Mouse (Mus musculus): ENCODE measurements at regions not wholly inside any gene's neighbourhood (a gene's known extent, or its start where the extent isn't known, plus 50 kb on each side); places are given as distances from the start of the nearest gene placed in this dataset.

- H3K27ac ChIP-seq (ENCODE audit: low read depth, low read length) = no peak overlapping the region; the same call in 1 of the 2 replicates
- peak; percentile 32 for DNase-seq (ENCODE audit: low spot score)
- H3K27me3 ChIP-seq (replicated peaks; ENCODE audit: control insufficient read depth, insufficient read depth, low read length) = no peaks in the 10 kb centered on the region
- no peaks in the 10 kb centered on the region for H3K9me3 ChIP-seq (replicated peaks; ENCODE audit: control insufficient read depth, low read length)
- H3K4me1 ChIP-seq (ENCODE audit: control insufficient read depth, insufficient read depth, low read length) = peaks cover 10% of the 10 kb centered on the region
- H3K9ac ChIP-seq (ENCODE audit: low read length) = no peak overlapping the region
- WGBS = 64% methylated on average over 8 of the region's 8 CpGs
- ATAC-seq = no peak
- H3K4me2 ChIP-seq (ENCODE audit: low read length) = no peak overlapping the region
- no peaks in the 10 kb centered on the region for H3K36me3 ChIP-seq (ENCODE audit: control insufficient read depth, insufficient read depth, low read length)
- no peak overlapping the region for H3K4me3 ChIP-seq (ENCODE audit: low read depth, low read length)
Measured at GRCm38 (mm10) chr17:9927724-9928123, 258.2 kb upstream of the Pabpc6 start.

GRCm38 (mm10) chr17:9926308-9926707, 256.8 kb upstream of the Pabpc6 start:
- Histone ChIP-seq H3K9ac (ENCODE audit: low read length) (no peak overlapping the region), H3K4me2 (ENCODE audit: low read length) (no peak overlapping the region), H3K27ac (ENCODE audit: low read depth, low read length) (no peak overlapping the region), H3K4me1 (ENCODE audit: control insufficient read depth, insufficient read depth, low read length) (peaks cover 10% of the 10 kb centered on the region), H3K27me3 (replicated peaks; ENCODE audit: control insufficient read depth, insufficient read depth, low read length) (no peaks in the 10 kb centered on the region), H3K36me3 (ENCODE audit: control insufficient read depth, insufficient read depth, low read length) (no peaks in the 10 kb centered on the region), H3K4me3 (ENCODE audit: low read depth, low read length) (no peak overlapping the region), H3K9me3 (replicated peaks; ENCODE audit: control insufficient read depth, low read length) (no peaks in the 10 kb centered on the region)
- DNase-seq (ENCODE audit: low spot score) (no peak), ATAC-seq (no peak)
- 48% methylated on average over 4 of the region's 4 CpGs for WGBS

GRCm38 (mm10) chr17:9921326-9921725, 251.8 kb upstream of the Pabpc6 start:
- Histone ChIP-seq H3K27me3 (replicated peaks; ENCODE audit: control insufficient read depth, insufficient read depth, low read length) (no peaks in the 10 kb centered on the region), H3K27ac (ENCODE audit: low read depth, low read length) (no peak overlapping the region), H3K9me3 (replicated peaks; ENCODE audit: control insufficient read depth, low read length) (0 out of 2 replicates have a peak, but pooled peaks cover 4% of the 10 kb centered on the region), H3K4me3 (ENCODE audit: low read depth, low read length) (no peak overlapping the region), H3K9ac (ENCODE audit: low read length) (no peak overlapping the region), H3K4me2 (ENCODE audit: low read length) (no peak overlapping the region), H3K36me3 (ENCODE audit: control insufficient read depth, insufficient read depth, low read length) (no peaks in the 10 kb centered on the region), H3K4me1 (ENCODE audit: control insufficient read depth, insufficient read depth, low read length) (no peaks in the 10 kb centered on the region)
- 94% methylated on average over 2 of the region's 2 CpGs for WGBS
- ATAC-seq = no peak
- no peak for DNase-seq (ENCODE audit: low spot score)

DNA sequence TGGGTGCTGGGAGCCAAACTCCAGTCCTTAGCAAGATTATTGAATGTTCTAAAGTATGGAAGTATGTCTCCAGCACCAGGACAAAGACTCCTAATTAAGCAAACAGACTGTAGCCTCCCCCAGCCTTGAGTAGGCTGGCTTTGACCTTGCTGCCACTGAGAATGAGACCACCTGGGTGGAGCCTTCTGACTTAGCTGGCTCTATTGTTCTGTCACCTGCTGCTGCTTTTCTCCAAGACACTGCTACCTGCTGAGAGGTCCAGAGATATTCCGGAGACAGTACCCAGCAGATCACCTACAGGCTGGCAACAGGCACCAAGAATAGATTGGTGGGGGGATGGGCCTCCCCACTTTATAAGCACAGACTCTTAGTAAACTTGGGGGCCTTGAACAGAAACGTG, 247.5 kb upstream of the Pabpc6 start:
- H3K4me1 ChIP-seq (ENCODE audit: control insufficient read depth, insufficient read depth, low read length) = 0 out of 2 replicates have a peak, but pooled peaks cover 2% of the 10 kb centered on the region
- H3K9me3 ChIP-seq (replicated peaks; ENCODE audit: control insufficient read depth, low read length) = 0 out of 2 replicates have a peak, but pooled peaks cover 4% of the 10 kb centered on the region
- no peak for ATAC-seq
- no peak for DNase-seq (ENCODE audit: low spot score)
- no peak overlapping the region for H3K4me3 ChIP-seq (ENCODE audit: low read depth, low read length)
- H3K4me2 ChIP-seq (ENCODE audit: low read length) = no peak overlapping the region
- no peaks in the 10 kb centered on the region for H3K36me3 ChIP-seq (ENCODE audit: control insufficient read depth, insufficient read depth, low read length)
- no peaks in the 10 kb centered on the region for H3K27me3 ChIP-seq (replicated peaks; ENCODE audit: control insufficient read depth, insufficient read depth, low read length)
- 16% methylated on average over 2 of the region's 2 CpGs for WGBS
- H3K27ac ChIP-seq (ENCODE audit: low read depth, low read length) = no peak overlapping the region
- no peak overlapping the region for H3K9ac ChIP-seq (ENCODE audit: low read length)

- Histone ChIP-seq H3K4me1 (ENCODE audit: control insufficient read depth, insufficient read depth, low read length) (peaks cover 10% of the 10 kb centered on the region; the same call in 1 of the 2 replicates), H3K4me3 (ENCODE audit: low read depth, low read length) (no peak overlapping the region), H3K9me3 (replicated peaks; ENCODE audit: control insufficient read depth, low read length) (no peaks in the 10 kb centered on the region), H3K4me2 (ENCODE audit: low read length) (no peak overlapping the region), H3K9ac (ENCODE audit: low read length) (no peak overlapping the region), H3K27me3 (replicated peaks; ENCODE audit: control insufficient read depth, insufficient read depth, low read length) (no peaks in the 10 kb centered on the region), H3K27ac (ENCODE audit: low read depth, low read length) (no peak overlapping the region), H3K36me3 (ENCODE audit: control insufficient read depth, insufficient read depth, low read length) (no peaks in the 10 kb centered on the region)
- WGBS = 95% methylated on average over 2 of the region's 2 CpGs
- ATAC-seq (no peak), DNase-seq (ENCODE audit: low spot score) (no peak)
Measured at GRCm38 (mm10) chr17:9910856-9911255, 241.3 kb upstream of the Pabpc6 start.

GRCm38 (mm10) chr17:9907077-9907476, 237.6 kb upstream of the Pabpc6 start:
- 29% methylated on average over 1 of the region's 1 CpGs for WGBS
- Histone ChIP-seq H3K4me1 (ENCODE audit: control insufficient read depth, insufficient read depth, low read length) (peaks cover 37% of the 10 kb centered on the region), H3K27ac (ENCODE audit: low read depth, low read length) (no peak overlapping the region), H3K27me3 (replicated peaks; ENCODE audit: control insufficient read depth, insufficient read depth, low read length) (no peaks in the 10 kb centered on the region), H3K36me3 (ENCODE audit: control insufficient read depth, insufficient read depth, low read length) (no peaks in the 10 kb centered on the region), H3K4me2 (ENCODE audit: low read length) (no peak overlapping the region; the same call in 1 of the 2 replicates), H3K9me3 (replicated peaks; ENCODE audit: control insufficient read depth, low read length) (no peaks in the 10 kb centered on the region), H3K4me3 (ENCODE audit: low read depth, low read length) (no peak overlapping the region), H3K9ac (ENCODE audit: low read length) (no peak overlapping the region)
- no peak for DNase-seq (ENCODE audit: low spot score)
- ATAC-seq = no peak

GRCm38 (mm10) chr17:9905501-9906462, 236.3 kb upstream of the Pabpc6 start:
- H3K27ac ChIP-seq (ENCODE audit: low read depth, low read length) = peak overlapping the region; percentile 76
- H3K4me1 ChIP-seq (ENCODE audit: control insufficient read depth, insufficient read depth, low read length) = peaks cover 37% of the 10 kb centered on the region
- 0 out of 2 replicates have a peak overlapping the region, but pooled peaks have one; percentile 3 for H3K4me3 ChIP-seq (ENCODE audit: low read depth, low read length)
- no peaks in the 10 kb centered on the region for H3K9me3 ChIP-seq (replicated peaks; ENCODE audit: control insufficient read depth, low read length)
- H3K36me3 ChIP-seq (ENCODE audit: control insufficient read depth, insufficient read depth, low read length) = no peaks in the 10 kb centered on the region
- WGBS = under 1% methylated on average over 12 of the region's 12 CpGs
- DNase-seq (ENCODE audit: low spot score) (peak; percentile 95), ATAC-seq (peak; percentile 89)
- peak overlapping the region; percentile 33 for H3K4me2 ChIP-seq (ENCODE audit: low read length)
- no peaks in the 10 kb centered on the region for H3K27me3 ChIP-seq (replicated peaks; ENCODE audit: control insufficient read depth, insufficient read depth, low read length)
- 0 out of 2 replicates have a peak overlapping the region, but pooled peaks have one; percentile 23 for H3K9ac ChIP-seq (ENCODE audit: low read length)

DNA sequence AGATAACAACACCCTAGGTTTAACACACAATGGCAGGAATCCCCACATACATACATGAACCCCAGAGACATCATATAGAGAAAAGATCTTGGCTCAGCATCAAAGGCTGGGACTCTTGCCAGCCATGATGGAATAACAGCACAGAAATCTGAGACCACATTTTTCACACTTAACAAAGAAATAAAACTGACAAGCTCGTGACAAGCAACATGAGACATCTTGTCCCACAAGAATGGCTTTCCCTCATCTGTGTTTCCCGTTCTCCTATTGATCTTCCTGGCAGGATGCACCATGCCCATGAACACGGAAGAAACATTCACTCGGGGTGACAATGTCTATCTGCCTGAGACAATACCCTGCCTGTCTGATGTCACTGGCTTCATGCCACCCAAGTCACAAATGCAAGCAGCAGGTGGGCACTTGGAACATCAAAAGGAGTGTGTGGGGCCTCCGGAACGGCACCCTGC, 235.0 kb upstream of the Pabpc6 start:
- Histone ChIP-seq H3K9me3 (replicated peaks; ENCODE audit: control insufficient read depth, low read length) (no peaks in the 10 kb centered on the region), H3K4me2 (ENCODE audit: low read length) (peak overlapping the region; percentile 33; the same call in 1 of the 2 replicates), H3K36me3 (ENCODE audit: control insufficient read depth, insufficient read depth, low read length) (no peaks in the 10 kb centered on the region), H3K27ac (ENCODE audit: low read depth, low read length) (peak overlapping the region; percentile 76), H3K9ac (ENCODE audit: low read length) (no peak overlapping the region), H3K4me1 (ENCODE audit: control insufficient read depth, insufficient read depth, low read length) (peaks cover 37% of the 10 kb centered on the region), H3K27me3 (replicated peaks; ENCODE audit: control insufficient read depth, insufficient read depth, low read length) (no peaks in the 10 kb centered on the region), H3K4me3 (ENCODE audit: low read depth, low read length) (no peak overlapping the region)
- DNase-seq (ENCODE audit: low spot score) (peak; percentile 83), ATAC-seq (peak; percentile 19; the same call in 1 of the 2 replicates)
- 3% methylated on average over 6 of the region's 6 CpGs for WGBS

GRCm38 (mm10) chr17:9903313-9903712, 233.8 kb upstream of the Pabpc6 start:
- no peak overlapping the region for H3K4me3 ChIP-seq (ENCODE audit: low read depth, low read length)
- no peak overlapping the region for H3K4me2 ChIP-seq (ENCODE audit: low read length)
- 24% methylated on average over 4 of the region's 4 CpGs for WGBS
- H3K27me3 ChIP-seq (replicated peaks; ENCODE audit: control insufficient read depth, insufficient read depth, low read length) = no peaks in the 10 kb centered on the region
- peaks cover 37% of the 10 kb centered on the region for H3K4me1 ChIP-seq (ENCODE audit: control insufficient read depth, insufficient read depth, low read length)
- no peaks in the 10 kb centered on the region for H3K36me3 ChIP-seq (ENCODE audit: control insufficient read depth, insufficient read depth, low read length)
- no peaks in the 10 kb centered on the region for H3K9me3 ChIP-seq (replicated peaks; ENCODE audit: control insufficient read depth, low read length)
- ATAC-seq = no peak
- H3K27ac ChIP-seq (ENCODE audit: low read depth, low read length) = no peak overlapping the region
- no peak overlapping the region for H3K9ac ChIP-seq (ENCODE audit: low read length)
- DNase-seq (ENCODE audit: low spot score) = no peak

Data from forebrain, embryonic 14.5 days (tissue).